Mouse (Mus musculus) intestine, postnatal 0 days (tissue): Measurements from ENCODE around the gene Babam2. TPM values are rescaled to one million over a fixed set of nuclear protein-coding genes. Genes with fewer than 3 reads are reported as not detected.

Experiments
- ATAC-seq: fragments of 200-750 bp; cut with Nextera tagmentation; 2 replicates; pipeline ENCODE4 v1.8.0; 2017; ENCODE audit warnings: mild to moderate bottlenecking, moderate TSS enrichment, moderate library complexity
- H3K27ac ChIP-seq: fragments of 300-500 bp; sonication (generic); 2 replicates; pipeline ENCODE4 v1.5.1; 2014; ENCODE audit warnings: mild to moderate bottlenecking, low read depth, low read length, moderate library complexity
- H3K27me3 ChIP-seq: fragments of 300-500 bp; sonication (generic); replicated peaks from 2 replicates; pipeline ENCODE4 v1.6.1; 2014; ENCODE audit warnings: low read length, mixed read lengths; ENCODE audit not compliant: control insufficient read depth, insufficient read depth
- H3K36me3 ChIP-seq: fragments of 300-500 bp; sonication (generic); 2 replicates; pipeline ENCODE4 v1.6.1; 2014; ENCODE audit warnings: mild to moderate bottlenecking, moderate library complexity; ENCODE audit not compliant: control insufficient read depth, insufficient read depth
- H3K4me1 ChIP-seq: fragments of 300-500 bp; sonication (generic); replicated peaks from 2 replicates; pipeline ENCODE4 v1.6.1; 2014; ENCODE audit warnings: antibody characterized with exemption, low read length, mixed read lengths; ENCODE audit not compliant: control insufficient read depth, insufficient read depth
- H3K4me2 ChIP-seq: fragments of 300-500 bp; sonication (generic); replicated peaks from 2 replicates; pipeline ENCODE4 v1.6.1; 2014; ENCODE audit warnings: low read depth, mild to moderate bottlenecking, moderate library complexity
- H3K4me3 ChIP-seq: fragments of 300-500 bp; sonication (generic); 2 replicates; pipeline ENCODE4 v1.5.1; 2014; ENCODE audit warnings: low read depth, low read length
- H3K9ac ChIP-seq: fragments of 300-500 bp; sonication (generic); 2 replicates; pipeline ENCODE4 v1.6.1; 2014; ENCODE audit warnings: mild to moderate bottlenecking, low read depth, low read length
- H3K9me3 ChIP-seq: fragments of 300-500 bp; sonication (generic); 2 replicates; pipeline ENCODE4 v1.6.1; 2016; ENCODE audit warnings: mixed run types; ENCODE audit not compliant: control insufficient read depth
- CTCF ChIP-seq: sonication (generic); IDR thresholded peaks from 2 replicates; pipeline ENCODE4 v1.5.1; 2016; ENCODE audit warnings: low read depth, mild to moderate bottlenecking, control low read depth, antibody characterized with exemption, moderate library complexity
- WGBS: fragments of 180-500 bp; shearing (Covaris S2); extraction: QIAGEN DNeasy Blood & Tissue Kit; methylation state at CpG from one replicate; pipeline ENCODE4 v1.1.7; 2014; 5-methylcytosine and 5-hydroxymethylcytosine counted together
- polyA plus RNA-seq: library from polyadenylated mRNA; unstranded; fragments of >200 nt; fragmentation: Nextera tagmentation; extraction: Ambion mirVana; gene quantifications from 2 replicates; pipeline ENCODE4 v1.2.1, GENCODE M21; 2015

Gene Babam2
- polyA plus RNA-seq, 1 experiment from 2014 or later, result 53.8 TPM

DNA sequence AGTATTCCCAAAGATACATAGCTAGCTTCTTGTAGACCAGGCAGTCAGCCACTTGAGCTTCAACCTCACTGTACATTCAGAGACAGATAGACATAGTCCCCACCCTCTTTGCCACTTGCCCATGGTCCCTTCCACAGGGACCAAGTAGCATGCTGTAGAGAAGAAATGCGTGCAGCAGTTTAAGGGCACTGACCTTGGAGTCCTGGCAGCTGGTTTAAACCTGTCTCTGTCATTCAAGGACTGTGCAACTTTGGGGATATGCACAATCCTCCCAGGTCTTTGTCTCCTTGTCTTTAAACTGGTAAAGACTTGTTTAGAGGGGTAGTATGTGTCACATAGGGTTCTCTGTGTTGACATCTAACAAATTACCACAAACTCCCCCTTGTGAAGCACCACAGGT lies 364.4 kb downstream of the Babam2 start:
- Histone ChIP-seq H3K4me1 (no peaks in the 10 kb centered on the region), H3K27me3 (no peaks in the 10 kb centered on the region), H3K4me2 (no peak overlapping the region), H3K9ac (no peak overlapping the region), H3K36me3 (no peaks in the 10 kb centered on the region; the same call in 1 of the 2 replicates), H3K4me3 (no peak overlapping the region), H3K9me3 (no peaks in the 10 kb centered on the region), H3K27ac (no peak overlapping the region)
- no peak for TF ChIP-seq CTCF
- WGBS, result 77% methylated on average over 1 of the region's 1 CpGs
- ATAC-seq, result no peak

DNA sequence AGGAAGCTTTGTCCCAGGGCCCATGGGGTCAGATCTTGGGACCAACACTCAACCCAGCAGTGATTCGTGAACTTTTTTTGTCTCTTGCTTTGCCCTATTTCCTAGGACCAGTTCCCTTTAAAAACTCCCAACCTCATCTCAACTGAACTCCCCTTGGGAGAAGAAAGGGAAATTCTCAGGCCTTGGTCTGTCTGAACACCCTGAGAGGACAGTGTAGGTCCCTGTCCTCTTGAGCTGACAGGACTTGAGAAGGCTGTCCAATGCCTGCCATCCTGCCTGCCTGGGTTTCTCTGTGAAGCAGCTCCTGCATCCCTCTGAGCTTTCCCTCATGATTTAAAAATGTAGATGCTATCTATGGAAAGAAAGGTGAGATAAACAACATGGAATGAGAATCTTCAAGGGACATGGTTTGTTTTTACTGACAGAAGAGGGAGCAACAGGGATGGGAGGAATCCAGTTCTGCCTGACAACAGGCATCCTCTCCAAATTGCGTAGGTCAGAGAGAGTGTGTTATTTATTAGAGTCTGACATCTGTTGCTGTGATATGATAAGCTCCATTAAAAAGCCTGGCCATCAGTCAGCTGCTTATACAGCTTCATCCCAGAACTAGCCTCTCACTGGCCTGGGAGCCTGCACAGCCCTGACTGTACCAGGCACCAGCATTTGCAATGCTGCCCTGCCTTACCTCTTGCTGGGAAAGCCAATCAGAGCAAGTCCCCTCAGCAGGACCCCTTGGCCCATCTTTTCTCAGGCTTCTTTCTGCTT lies 367.0 kb downstream of the Babam2 start:
- H3K4me2 ChIP-seq, result no peak overlapping the region
- no peaks in the 10 kb centered on the region for H3K27me3 ChIP-seq
- no peak overlapping the region for H3K9ac ChIP-seq
- no peak for ATAC-seq
- H3K27ac ChIP-seq, result no peak overlapping the region
- no peaks in the 10 kb centered on the region for H3K9me3 ChIP-seq
- TF ChIP-seq CTCF, result no peak; the same call in 1 of the 2 replicates
- H3K4me3 ChIP-seq, result no peak overlapping the region
- no peaks in the 10 kb centered on the region; the same call in 1 of the 2 replicates for H3K36me3 ChIP-seq
- no peaks in the 10 kb centered on the region for H3K4me1 ChIP-seq
- WGBS, result 69% methylated on average over 2 of the region's 2 CpGs

DNA sequence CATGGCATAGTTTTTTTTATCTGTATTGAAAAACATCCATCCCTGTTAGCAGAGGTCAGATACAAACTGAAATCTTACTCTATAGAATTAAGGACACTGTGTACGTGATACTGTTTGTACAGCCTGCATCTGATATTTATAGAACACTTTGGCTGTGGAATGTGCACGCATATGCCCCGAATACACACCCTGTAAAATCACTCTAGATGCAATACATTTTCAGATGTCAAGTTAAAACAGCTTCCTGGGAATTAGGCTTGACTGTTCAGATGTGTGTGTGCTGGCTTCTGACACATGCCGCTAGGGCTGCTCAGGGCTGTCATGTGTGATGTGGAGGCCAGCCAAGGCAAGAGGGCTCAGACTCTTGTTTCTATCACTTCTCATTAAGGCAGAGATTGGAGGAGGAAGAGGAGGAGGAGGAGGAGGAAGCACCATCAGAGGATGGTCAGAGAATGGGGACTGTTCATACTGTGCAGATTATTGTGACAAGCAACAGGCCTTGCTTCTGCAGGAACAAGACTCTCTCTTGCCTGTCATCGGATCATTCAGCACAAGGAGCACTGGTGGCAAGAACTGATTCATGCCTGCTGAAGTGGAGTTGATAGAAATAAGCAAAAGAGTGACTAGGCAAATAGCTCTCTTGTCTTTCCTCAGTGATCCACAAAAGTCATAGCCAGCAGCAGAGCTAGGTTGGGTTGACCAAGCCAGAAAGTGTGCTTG lies 368.7 kb downstream of the Babam2 start:
- no peaks in the 10 kb centered on the region for H3K9me3 ChIP-seq
- TF ChIP-seq CTCF, result no peak
- WGBS, result 61% methylated on average over 5 of the region's 5 CpGs

DNA sequence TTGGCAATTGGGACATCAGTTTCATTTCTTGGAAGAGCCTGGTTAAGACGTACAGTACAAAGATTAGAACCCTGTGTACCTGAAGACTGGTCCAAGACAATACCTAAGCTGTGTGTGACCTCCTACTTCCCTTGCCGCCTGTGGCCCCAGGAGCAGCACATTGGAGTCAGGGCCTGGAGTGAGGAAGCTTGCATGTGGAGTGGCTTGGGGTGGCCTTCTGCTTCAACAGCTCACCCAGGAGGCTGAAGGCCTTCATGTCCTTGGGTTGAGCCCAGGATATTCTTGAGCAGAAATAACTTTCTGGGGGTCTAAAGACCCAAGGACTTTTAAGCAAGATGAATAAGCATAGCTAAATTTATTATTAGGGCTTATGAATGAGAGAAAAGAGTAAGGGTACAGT lies 369.4 kb downstream of the Babam2 start:
- WGBS, result 97% methylated on average over 2 of the region's 2 CpGs
- no peaks in the 10 kb centered on the region for H3K9me3 ChIP-seq
- H3K9ac ChIP-seq, result no peak overlapping the region
- no peak overlapping the region for H3K4me2 ChIP-seq
- no peaks in the 10 kb centered on the region; the same call in 1 of the 2 replicates for H3K36me3 ChIP-seq
- TF ChIP-seq CTCF, result no peak
- ATAC-seq, result no peak
- H3K27ac ChIP-seq, result no peak overlapping the region
- H3K4me3 ChIP-seq, result no peak overlapping the region
- no peaks in the 10 kb centered on the region for H3K4me1 ChIP-seq
- no peaks in the 10 kb centered on the region for H3K27me3 ChIP-seq

More for the DNA sequence above, 368.7 kb downstream of the Babam2 start:
- no peak overlapping the region for H3K9ac ChIP-seq
- H3K4me3 ChIP-seq, result no peak overlapping the region
- no peaks in the 10 kb centered on the region; the same call in 1 of the 2 replicates for H3K36me3 ChIP-seq
- H3K4me1 ChIP-seq, result no peaks in the 10 kb centered on the region
- H3K4me2 ChIP-seq, result no peak overlapping the region
- no peak for ATAC-seq
- no peak overlapping the region for H3K27ac ChIP-seq
- no peaks in the 10 kb centered on the region for H3K27me3 ChIP-seq

DNA sequence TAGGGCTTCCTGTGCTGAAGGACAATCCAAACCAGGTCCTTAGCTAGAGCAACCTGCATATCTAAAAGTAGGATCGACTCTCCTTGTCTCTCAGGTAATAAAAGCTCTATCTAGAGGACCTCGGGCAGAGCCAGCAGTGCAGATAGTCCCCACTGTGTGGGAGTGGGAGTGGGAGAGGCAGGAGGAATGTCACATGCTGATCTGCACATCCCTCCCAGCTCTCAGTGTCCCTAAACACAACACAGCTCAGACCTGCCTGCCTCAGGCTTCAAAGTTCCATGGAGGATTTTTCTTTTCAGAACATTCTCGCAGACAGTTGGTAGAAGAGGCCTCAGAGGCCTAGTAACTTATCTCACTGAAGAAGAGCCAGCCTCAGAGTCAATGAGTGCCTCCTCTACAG lies 371.1 kb downstream of the Babam2 start:
- no peak for ATAC-seq
- no peak overlapping the region for H3K9ac ChIP-seq

DNA sequence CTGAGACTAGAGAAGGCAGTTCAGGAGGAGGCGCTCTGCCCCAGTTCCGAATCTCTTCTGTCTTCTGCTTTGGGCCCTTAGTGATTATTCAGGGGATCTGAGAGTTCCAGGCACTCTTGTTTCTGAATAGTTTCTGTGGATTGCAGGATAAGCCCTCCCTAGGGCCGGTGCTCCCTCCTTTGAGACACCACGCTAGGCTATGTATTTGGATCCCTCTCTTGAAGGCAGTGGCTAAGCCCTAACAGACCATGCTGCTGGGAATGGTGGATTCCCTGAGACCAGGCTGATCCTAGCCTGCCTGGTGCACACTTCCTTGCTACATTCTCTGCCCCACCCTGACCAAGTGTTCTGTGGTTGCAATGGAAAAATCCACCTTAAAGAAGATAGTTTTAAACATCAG lies 371.6 kb downstream of the Babam2 start:
- Histone ChIP-seq H3K4me3 (no peak overlapping the region), H3K4me1 (no peaks in the 10 kb centered on the region), H3K9me3 (no peaks in the 10 kb centered on the region), H3K36me3 (no peaks in the 10 kb centered on the region; the same call in 1 of the 2 replicates), H3K4me2 (no peak overlapping the region), H3K27ac (no peak overlapping the region), H3K9ac (no peak overlapping the region), H3K27me3 (no peaks in the 10 kb centered on the region)
- no peak for ATAC-seq
- WGBS, result 89% methylated on average over 4 of the region's 4 CpGs
- TF ChIP-seq CTCF, result no peak

More for the DNA sequence above, 371.1 kb downstream of the Babam2 start:
- Histone ChIP-seq H3K9me3 (no peaks in the 10 kb centered on the region), H3K4me2 (no peak overlapping the region), H3K36me3 (no peaks in the 10 kb centered on the region; the same call in 1 of the 2 replicates), H3K27ac (no peak overlapping the region), H3K27me3 (no peaks in the 10 kb centered on the region), H3K4me1 (no peaks in the 10 kb centered on the region), H3K4me3 (no peak overlapping the region)
- 61% methylated on average over 3 of the region's 3 CpGs for WGBS
- no peak for TF ChIP-seq CTCF
